Mouse (Mus musculus) lung, postnatal 0 days (tissue): ENCODE data around the gene Tfcp2.
A peak's percentile ranks its signal among the peaks of the same experiment; 100 is the strongest.

Source experiments
- CTCF ChIP-seq: IDR thresholded peaks from 2 replicates; pipeline ENCODE4 v1.5.1; 2016; ENCODE audit warnings: antibody characterized with exemption, mild to moderate bottlenecking
- EP300 ChIP-seq: IDR thresholded peaks from 2 replicates; pipeline ENCODE4 v1.6.1; 2016; ENCODE audit warnings: antibody characterized with exemption, mild to moderate bottlenecking, control low read depth

DNA sequence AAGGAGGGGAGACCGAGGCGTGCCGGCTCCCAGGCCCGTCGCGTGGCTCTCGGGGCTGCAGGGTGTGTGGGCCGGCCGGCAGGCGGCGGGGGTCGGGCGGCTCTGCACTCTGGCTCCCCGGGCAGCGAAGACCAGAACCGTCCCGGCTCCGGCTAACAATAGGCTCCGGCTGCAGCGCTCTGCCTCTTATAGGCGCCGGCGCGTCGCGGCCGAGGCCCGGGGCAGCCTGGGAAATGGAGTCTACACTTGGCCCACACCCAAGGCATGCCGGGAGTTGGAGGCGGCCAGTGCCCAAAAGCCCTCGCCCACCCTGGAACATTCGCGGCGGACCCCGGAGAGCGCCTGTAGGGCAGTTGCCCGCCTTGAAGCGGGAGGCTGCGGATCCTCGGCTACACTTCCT is 56.7 kb downstream of the Tfcp2 start, which contains the start of gene Csrnp2:
- TF ChIP-seq EP300 = no peak
- TF ChIP-seq CTCF = peak; percentile 58
